Mouse (Mus musculus) cerebral cortex, adult 2 months (tissue): ENCODE results near the gene AI464131.

Source experiments
- WGBS: fragments of 180-500 bp; shearing (Covaris S2); methylation state at CpG from one replicate; pipeline ENCODE4 v1.1.7; 2018; 5-methylcytosine and 5-hydroxymethylcytosine counted together

The AI464131 gene

GRCm38 (mm10) chr4:41502986-41503412 is at the start of gene AI464131:
TSS of gene AI464131 (minus strand) at chr4:41503076.
- WGBS = 5% methylated on average over 17 of the region's 18 CpGs

DNA sequence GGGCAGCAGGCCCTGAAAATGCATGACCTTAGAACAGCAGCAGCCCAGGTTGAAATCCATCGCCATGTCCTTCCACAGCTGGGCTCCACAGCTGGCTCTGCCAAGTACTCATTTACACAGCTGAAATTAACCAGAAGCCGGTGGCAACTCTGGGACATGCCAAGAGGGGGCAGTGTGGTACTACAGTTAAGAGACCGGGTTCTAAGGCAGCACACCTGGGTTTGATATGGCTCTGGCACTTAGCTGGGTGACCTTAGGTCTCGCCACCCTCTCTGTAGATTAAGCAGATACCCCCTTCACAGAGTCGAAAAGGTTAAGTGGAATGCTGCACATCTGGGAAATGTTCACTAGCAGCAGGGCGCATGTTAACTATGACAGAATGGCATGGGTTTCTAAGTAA is 49.7 kb upstream of the AI464131 start:
- 47% methylated on average over 6 of the region's 6 CpGs for WGBS

- 79% methylated on average over 1 of the region's 1 CpGs for WGBS
Measured at GRCm38 (mm10) chr4:41547086-41547485, 44.2 kb upstream of the AI464131 start.

GRCm38 (mm10) chr4:41545985-41546384 is 43.1 kb upstream of the AI464131 start:
- WGBS = 15% methylated on average over 8 of the region's 8 CpGs

- WGBS = 60% methylated on average over 8 of the region's 8 CpGs
Measured at GRCm38 (mm10) chr4:41542136-41542535, 39.3 kb upstream of the AI464131 start.

DNA sequence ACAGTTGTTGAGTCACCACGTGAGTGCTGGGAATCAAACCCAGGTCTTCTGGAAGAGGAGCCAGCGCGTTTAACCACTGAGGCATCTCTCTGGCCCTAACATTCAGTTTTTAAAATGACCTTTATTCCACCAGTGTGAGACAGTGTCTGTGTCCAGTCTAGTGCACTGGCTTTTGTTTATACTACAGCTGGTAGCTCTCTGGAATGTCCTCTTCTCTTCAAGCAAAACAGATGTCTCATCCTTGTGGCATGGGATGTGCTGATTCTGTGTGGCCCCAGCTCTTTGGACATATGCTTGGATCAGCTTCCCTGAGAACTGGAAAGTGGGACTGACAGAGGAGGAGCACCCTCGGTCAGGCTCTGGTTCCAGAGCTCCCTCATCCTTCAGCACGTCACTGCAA is 32.0 kb upstream of the AI464131 start:
- 80% methylated on average over 5 of the region's 5 CpGs for WGBS

DNA sequence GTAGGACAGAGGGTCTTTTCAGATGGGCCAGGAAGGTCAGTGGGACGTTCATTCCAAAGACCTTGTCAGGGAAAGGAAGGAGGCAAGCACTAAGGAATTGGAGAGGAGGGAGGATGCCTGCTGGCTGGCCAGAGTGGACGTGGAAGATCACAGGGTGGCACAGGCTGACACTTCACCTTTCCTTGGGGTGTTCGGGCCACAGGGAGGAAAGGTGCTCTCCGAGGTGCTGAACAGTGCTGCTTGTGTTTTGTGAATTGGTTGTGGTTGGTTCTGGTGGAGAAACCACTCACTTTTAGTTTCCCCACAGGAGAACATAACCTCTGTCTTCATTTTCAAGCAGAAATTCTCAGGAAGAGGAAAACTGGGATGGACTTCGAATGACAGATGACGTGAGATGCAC is 29.5 kb upstream of the AI464131 start:
- WGBS = 47% methylated on average over 6 of the region's 6 CpGs

DNA sequence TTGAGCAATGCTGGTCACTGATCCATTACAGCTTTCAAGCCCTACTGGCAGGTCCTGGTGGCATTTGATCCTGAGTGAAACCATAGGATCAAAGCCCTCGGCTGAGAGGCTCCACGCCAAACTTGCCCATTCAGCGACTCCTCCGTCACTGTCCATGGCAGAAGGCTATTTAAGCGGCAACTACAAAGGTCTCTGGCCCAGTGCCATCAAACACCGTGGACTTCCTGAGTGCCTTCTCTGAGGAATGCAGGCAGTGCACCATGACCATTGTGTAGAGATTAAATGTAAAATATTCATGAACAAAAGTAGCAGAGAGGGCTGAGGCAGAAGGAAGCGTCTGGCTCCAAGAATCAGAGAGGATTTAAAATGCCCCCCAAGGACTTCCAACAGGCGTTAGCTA is 25.1 kb upstream of the AI464131 start:
- 46% methylated on average over 8 of the region's 8 CpGs for WGBS

DNA sequence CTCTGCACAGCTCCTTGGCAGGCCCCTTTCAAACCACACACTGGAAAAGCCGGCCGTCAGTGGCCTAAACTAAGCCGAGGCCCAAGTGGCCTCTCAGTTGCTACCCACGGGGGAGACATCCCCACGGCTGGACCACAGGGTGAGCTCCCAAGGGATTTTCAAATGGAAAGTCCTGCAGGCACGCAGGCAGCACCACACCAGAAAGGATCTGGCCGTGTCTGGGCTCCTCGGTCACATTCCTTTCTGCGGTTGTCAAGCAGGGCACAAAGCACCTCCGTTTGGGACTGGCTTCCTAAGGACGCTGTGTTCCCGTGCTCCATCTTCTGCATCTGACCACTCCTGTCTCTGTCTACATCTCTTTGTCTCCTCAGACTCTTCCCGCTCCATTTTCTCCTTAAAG is 24.2 kb upstream of the AI464131 start:
- WGBS = 56% methylated on average over 13 of the region's 13 CpGs

DNA sequence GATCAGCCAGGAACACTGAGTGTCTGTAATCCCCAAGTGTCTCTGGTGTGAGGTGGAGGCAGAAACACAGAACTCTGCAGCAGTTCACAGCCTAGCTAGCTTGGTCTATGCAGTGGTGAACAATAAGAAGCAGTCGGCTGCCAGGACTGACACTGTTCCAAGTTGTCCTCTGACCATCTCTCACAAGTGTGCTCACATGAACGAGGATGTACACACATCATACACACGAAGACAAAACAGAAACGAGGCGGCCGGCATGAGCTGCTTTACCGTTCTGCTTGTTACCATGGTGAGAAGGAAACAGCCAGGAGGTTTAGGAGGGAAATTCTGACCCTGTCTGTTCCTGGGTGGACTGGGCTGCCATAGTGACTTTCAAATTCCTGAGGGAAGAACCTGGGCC is 23.7 kb upstream of the AI464131 start:
- 31% methylated on average over 7 of the region's 7 CpGs for WGBS

DNA sequence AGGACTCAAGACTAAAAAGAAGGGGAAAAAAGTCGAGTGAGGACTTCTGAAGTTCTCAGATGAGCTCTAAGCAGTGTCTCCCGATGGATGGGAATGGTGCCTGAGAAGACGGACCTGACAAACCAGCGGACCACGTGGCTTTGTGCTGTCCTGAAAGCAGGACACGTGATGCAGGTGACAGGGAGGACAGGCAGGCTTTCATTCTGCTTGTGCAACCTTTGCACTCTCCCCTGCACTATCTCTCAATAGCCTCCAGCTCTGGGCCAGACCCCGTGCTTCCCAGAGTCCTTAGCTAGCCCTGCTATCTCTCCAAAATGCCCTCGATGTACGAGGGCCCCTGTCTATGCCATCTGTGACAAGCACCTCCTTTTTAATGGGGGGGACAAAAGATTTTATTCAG is 22.0 kb upstream of the AI464131 start:
- 76% methylated on average over 9 of the region's 9 CpGs for WGBS

DNA sequence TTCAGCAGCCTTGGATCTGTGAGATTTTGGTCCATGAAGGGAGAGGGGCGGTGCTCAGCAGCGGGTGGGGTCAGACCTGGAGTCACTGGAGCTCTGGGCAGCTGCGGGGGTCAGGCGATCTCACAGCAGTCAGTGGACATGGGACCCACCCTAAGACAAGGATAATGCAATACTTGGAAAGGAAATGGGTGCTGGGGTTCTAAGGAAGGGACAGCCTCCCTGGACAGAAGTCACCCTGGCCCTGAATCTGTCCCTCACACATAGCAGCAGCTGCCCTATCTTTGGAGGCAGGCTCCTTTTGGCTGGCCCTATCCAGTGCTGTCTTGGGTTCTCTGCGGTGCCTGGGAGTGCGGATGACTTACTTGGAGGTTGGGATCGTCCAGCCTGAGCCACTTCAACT is 21.0 kb upstream of the AI464131 start:
- 86% methylated on average over 7 of the region's 7 CpGs for WGBS

DNA sequence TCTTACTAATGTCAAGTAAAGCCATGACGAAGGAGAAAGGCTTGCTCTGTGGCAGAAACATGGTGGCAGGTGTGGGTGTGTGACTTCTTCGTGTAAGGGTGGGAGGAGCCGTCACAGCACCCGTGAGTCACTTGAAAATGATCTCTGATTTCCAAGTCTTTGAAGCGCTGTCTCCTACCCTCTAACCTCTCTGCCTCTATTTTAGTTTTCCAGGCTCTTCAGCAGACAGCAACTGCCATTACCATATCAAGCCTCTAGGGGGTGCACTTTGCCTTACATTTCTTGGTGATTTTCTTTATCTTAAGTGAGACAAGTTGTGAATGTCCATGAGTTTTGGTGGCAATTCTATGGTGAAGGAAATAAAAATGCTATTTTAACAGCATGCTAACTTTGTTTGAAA is 19.9 kb upstream of the AI464131 start:
- 33% methylated on average over 5 of the region's 5 CpGs for WGBS

DNA sequence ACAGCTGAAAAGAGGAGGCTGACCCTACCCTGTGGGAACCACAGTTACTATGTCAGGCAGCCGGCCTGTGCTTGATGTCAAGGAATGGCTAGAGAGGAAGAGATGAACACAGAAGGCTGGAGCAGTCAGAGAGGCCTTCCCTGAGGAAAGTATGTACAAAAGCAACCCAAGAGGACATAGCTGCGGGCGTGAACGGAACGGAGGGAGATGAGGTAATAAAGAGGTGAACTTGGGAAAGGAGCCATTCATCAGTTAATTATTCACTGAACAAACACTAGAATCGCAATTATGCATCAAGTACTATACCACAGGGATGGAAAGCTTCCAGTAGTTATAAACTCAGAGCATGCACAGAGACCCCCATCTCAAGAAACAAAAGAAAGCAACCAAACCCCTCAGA is 19.3 kb upstream of the AI464131 start:
- WGBS = 81% methylated on average over 6 of the region's 6 CpGs

GRCm38 (mm10) chr4:41520641-41521040 is 17.8 kb upstream of the AI464131 start:
- 43% methylated on average over 14 of the region's 14 CpGs for WGBS

- WGBS = 92% methylated on average over 5 of the region's 5 CpGs
Measured at GRCm38 (mm10) chr4:41519195-41519594, 16.3 kb upstream of the AI464131 start.

DNA sequence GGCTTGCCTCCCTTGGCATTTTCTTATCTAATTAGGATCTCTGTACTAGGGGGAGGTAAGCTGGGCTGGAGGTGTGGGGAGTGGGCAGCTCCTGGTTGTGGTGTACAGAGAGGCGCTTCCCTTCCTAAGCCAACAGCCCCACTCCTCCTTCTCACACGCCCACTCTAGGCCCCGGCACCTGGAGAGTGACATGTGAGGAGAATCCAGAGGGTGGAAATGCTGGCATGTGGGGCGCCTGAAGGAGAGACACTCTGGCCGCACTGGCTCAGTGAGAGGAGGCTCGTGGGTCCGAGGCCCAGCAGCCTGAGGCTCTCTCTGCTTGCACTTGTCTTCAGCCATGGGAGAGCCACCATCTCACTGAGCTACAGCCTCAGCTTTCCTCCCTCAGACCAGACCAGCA is 15.5 kb upstream of the AI464131 start:
- WGBS = 50% methylated on average over 7 of the region's 7 CpGs

- 90% methylated on average over 2 of the region's 2 CpGs for WGBS
Measured at GRCm38 (mm10) chr4:41517233-41517632, 14.4 kb upstream of the AI464131 start, which contains the start of gene 1110017D15Rik. TSS of gene 1110017D15Rik (minus strand) at chr4:41517333.

DNA sequence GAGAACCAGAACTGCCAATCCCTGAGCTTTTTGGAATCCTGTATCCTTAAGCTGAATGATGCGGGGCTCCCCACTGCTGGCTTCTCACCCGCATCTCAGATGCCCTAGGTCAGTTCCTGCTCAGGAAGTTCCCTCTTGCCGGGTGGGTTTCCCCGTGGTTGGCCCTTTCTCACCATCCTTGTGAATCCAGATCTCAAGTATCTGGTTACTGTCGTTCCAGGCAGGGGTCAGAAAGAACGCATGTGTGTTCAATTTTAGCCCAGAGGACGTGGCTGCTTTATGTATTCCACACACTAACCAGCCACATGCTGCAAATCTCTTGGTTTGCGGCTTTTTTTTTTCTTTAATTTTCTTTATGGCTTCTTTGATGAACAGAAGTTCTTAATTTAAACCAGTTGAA is 10.8 kb upstream of the AI464131 start:
- 18% methylated on average over 8 of the region's 8 CpGs for WGBS

- WGBS = 32% methylated on average over 4 of the region's 4 CpGs
Measured at GRCm38 (mm10) chr4:41513309-41513708, 10.4 kb upstream of the AI464131 start.

GRCm38 (mm10) chr4:41507998-41508397 is 5.1 kb upstream of the AI464131 start:
- WGBS = 83% methylated on average over 7 of the region's 7 CpGs

DNA sequence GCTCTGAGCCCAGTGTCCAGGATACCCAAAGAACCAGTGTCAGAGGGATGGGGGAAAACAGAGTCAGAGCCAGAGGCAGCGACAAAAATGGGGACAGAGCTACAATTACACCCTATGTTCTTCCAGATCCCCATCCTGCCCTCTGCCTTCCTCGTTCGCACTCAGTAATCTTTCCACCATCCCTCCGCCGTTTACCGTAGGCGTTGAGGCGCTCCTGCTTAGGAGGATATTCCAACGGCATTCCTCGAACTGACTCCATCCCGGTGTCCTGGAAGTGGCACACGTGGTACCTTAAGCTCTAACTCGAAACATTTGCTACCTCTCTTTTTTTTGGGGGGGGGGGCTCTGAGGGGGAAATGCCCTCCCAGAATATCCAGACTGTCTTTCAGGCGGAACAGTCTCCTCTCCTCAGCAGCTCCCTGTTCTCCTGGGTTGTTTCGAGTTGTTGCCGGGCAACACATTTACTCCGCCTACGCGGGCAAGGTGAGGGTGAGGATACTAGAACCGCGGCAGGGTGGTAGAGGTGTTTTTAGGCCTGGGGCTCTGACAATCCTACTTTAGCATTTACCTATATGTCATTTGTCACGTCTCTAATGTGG is 4.5 kb upstream of the AI464131 start:
- WGBS = 19% methylated on average over 22 of the region's 22 CpGs

GRCm38 (mm10) chr4:41506906-41507305 is 4.0 kb upstream of the AI464131 start:
- WGBS = under 1% methylated on average over 29 of the region's 29 CpGs

GRCm38 (mm10) chr4:41506156-41506555 is 3.3 kb upstream of the AI464131 start:
- 22% methylated on average over 13 of the region's 13 CpGs for WGBS
